Mouse (Mus musculus) kidney, postnatal 36 days (tissue): Measurements from ENCODE around the gene Gm29427.
"Not testable (repeated sequence)": the region's sequence is repeated elsewhere in the genome, so short reads cannot be mapped to it uniquely, and the experiment has no call there.

Experiments
- DNase-seq, 2 experiments: peaks; one replicate each; pipeline ENCODE4 v3.0.0; 2021 to 2022; ENCODE audit warnings: mixed read lengths in 2 of 2

Gene Gm29427

GRCm38 (mm10) chr1:130659641-130660040 lies 56.0 kb downstream of the Gm29427 start:
- not testable (repeated sequence) for DNase-seq

- no peak for DNase-seq
Measured at GRCm38 (mm10) chr1:130644103-130644502, 71.5 kb downstream of the Gm29427 start.

- no peak for DNase-seq
Measured at GRCm38 (mm10) chr1:130640967-130641366, 74.6 kb downstream of the Gm29427 start.

GRCm38 (mm10) chr1:130633761-130634410 lies 81.7 kb downstream of the Gm29427 start:
- peak; percentile 46 to 86 for DNase-seq

GRCm38 (mm10) chr1:130633316-130633715 lies 82.3 kb downstream of the Gm29427 start:
- DNase-seq = no peak

GRCm38 (mm10) chr1:130629521-130629920 lies 86.1 kb downstream of the Gm29427 start, which contains the start of gene Zp3r:
Gene Zp3r (minus strand): TSS chr1:130629621.
- DNase-seq = no peak
